Mouse (Mus musculus): ENCODE data around the gene Pik3c2a. TPM values are rescaled to one million over a fixed set of nuclear protein-coding genes. Genes with fewer than 3 reads are reported as not detected.
A peak's percentile ranks its signal among the peaks of the same experiment; 100 is the strongest.
"Not testable (repeated sequence)": the region's sequence is repeated elsewhere in the genome, so short reads cannot be mapped to it uniquely, and the experiment has no call there.

The Pik3c2a gene
- polyA plus RNA-seq, 1 experiment from 2014 or later, result 14.3 TPM

DNA sequence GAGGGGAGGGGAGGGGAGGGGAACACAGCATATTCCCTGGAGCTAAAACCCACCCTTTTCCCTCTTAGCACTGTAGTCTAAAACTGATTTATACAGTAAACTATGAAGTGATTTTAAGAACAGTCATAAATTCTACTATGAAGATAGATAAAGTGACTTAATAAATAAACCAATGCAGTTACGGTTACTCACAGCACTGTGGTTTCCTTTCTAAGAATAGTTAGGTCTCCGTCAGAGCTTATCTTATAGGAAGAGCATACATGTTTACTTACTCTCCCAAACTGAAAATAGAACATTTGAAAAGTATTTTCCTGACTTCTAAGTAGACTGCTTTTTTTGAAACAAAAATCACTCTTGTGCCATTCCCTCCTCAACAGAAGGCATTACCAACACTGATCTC, 12.3 kb downstream of the Pik3c2a start:
- no peaks in the 10 kb centered on the region for H3K36me3 ChIP-seq (ENCODE audit: control insufficient read depth, insufficient read depth)
- no peak overlapping the region for H3K4me3 ChIP-seq (ENCODE audit: low read length)
- WGBS, result 5% methylated on average over 2 of the region's 2 CpGs
- no peak overlapping the region for H3K4me2 ChIP-seq (ENCODE audit: low read depth, low read length)
- peak overlapping the region; percentile 29; the same call in 1 of the 2 replicates for H3K27ac ChIP-seq (ENCODE audit: low read length)
- H3K4me1 ChIP-seq (ENCODE audit: control insufficient read depth, insufficient read depth, low read length), result peaks cover 8% of the 10 kb centered on the region
- no peak overlapping the region for H3K9ac ChIP-seq (ENCODE audit: low read length)
- no peaks in the 10 kb centered on the region for H3K9me3 ChIP-seq (replicated peaks; ENCODE audit: control insufficient read depth, low read length)
- no peak for ATAC-seq (replicated peaks; ENCODE audit: extremely low read depth, insufficient read depth, low FRiP score)
- no peaks in the 10 kb centered on the region for H3K27me3 ChIP-seq (ENCODE audit: control insufficient read depth, insufficient read depth, low read length)

DNA sequence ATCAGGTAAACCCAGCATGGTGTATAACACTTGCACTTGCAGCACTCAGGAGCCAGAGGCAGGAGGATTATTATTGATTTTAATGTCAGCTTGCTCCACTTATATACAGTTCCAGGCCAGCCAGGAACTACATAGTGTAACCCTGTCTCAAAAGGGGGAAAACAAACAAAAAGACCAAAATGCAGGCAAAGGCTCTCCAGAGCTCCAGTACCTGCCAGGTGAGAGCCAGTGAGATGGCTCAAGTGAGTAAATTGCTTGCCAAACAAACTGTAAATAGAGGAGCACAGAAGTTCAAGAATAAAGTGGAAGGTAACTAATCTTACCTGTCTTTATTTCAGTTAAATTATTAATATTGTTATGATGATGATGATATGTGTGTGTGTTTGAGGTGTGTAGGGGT, 16.0 kb downstream of the Pik3c2a start:
- H3K4me2 ChIP-seq (ENCODE audit: low read depth, low read length), result no peak overlapping the region
- no peaks in the 10 kb centered on the region for H3K27me3 ChIP-seq (ENCODE audit: control insufficient read depth, insufficient read depth, low read length)
- H3K9me3 ChIP-seq (replicated peaks; ENCODE audit: control insufficient read depth, low read length), result no peaks in the 10 kb centered on the region
- H3K36me3 ChIP-seq (ENCODE audit: control insufficient read depth, insufficient read depth), result no peaks in the 10 kb centered on the region
- no peak overlapping the region for H3K9ac ChIP-seq (ENCODE audit: low read length)
- no peak overlapping the region for H3K27ac ChIP-seq (ENCODE audit: low read length)
- no peak overlapping the region for H3K4me3 ChIP-seq (ENCODE audit: low read length)
- ATAC-seq (replicated peaks; ENCODE audit: extremely low read depth, insufficient read depth, low FRiP score), result no peak
- H3K4me1 ChIP-seq (ENCODE audit: control insufficient read depth, insufficient read depth, low read length), result peaks cover 9% of the 10 kb centered on the region

DNA sequence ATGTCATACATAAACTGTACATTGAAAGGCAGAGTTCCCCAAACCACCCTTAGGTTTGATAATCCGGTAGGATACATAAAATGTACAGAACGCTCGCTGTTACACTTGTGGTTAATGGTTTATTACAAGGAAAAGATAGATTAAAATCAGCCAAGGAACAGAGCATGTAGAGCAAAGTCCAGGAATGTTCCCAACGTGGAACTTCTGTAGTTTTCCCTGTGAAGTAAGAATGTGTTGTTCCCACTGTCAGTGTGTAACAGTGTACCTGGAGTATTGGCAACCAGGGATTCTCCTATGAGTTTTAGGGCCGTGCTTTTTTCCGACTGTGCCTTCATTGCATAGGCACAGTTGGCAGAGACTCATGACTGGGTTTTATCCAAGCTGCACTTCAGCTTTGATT, 17.5 kb downstream of the Pik3c2a start:
- Histone ChIP-seq H3K4me3 (ENCODE audit: low read length) (no peak overlapping the region), H3K9ac (ENCODE audit: low read length) (no peak overlapping the region), H3K36me3 (ENCODE audit: control insufficient read depth, insufficient read depth) (no peaks in the 10 kb centered on the region), H3K27ac (ENCODE audit: low read length) (no peak overlapping the region), H3K4me2 (ENCODE audit: low read depth, low read length) (no peak overlapping the region), H3K4me1 (ENCODE audit: control insufficient read depth, insufficient read depth, low read length) (peaks cover 2% of the 10 kb centered on the region; the same call in 1 of the 2 replicates), H3K27me3 (ENCODE audit: control insufficient read depth, insufficient read depth, low read length) (no peaks in the 10 kb centered on the region), H3K9me3 (replicated peaks; ENCODE audit: control insufficient read depth, low read length) (no peaks in the 10 kb centered on the region)
- no peak for ATAC-seq (replicated peaks; ENCODE audit: extremely low read depth, insufficient read depth, low FRiP score)
- 80% methylated on average over 6 of the region's 6 CpGs for WGBS

DNA sequence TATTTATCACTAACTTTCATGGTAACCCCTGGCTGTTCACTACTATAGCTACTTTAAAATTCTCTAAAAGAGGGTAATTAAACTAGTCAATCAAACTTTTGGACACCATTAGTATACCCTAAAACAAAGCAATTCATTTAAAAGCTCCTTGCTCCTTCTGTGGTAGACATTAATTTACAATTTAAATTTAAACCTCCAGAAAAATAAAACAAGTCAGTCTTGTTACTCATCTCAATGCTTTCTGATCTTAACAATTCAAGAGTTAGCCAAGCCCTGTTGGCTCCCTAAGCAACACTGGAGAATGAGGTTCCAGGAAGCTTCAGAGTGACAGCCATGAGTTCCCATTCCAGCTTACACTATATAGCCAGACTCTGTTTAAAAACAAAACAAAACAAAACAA, 22.2 kb downstream of the Pik3c2a start:
- Histone ChIP-seq H3K4me3 (ENCODE audit: low read length) (no peak overlapping the region), H3K36me3 (ENCODE audit: control insufficient read depth, insufficient read depth) (peaks cover 10% of the 10 kb centered on the region; the same call in 1 of the 2 replicates), H3K4me1 (ENCODE audit: control insufficient read depth, insufficient read depth, low read length) (peaks cover 2% of the 10 kb centered on the region; the same call in 1 of the 2 replicates), H3K27ac (ENCODE audit: low read length) (no peak overlapping the region), H3K27me3 (ENCODE audit: control insufficient read depth, insufficient read depth, low read length) (no peaks in the 10 kb centered on the region), H3K9ac (ENCODE audit: low read length) (no peak overlapping the region), H3K9me3 (replicated peaks; ENCODE audit: control insufficient read depth, low read length) (no peaks in the 10 kb centered on the region), H3K4me2 (ENCODE audit: low read depth, low read length) (no peak overlapping the region)
- no peak for ATAC-seq (replicated peaks; ENCODE audit: extremely low read depth, insufficient read depth, low FRiP score)

DNA sequence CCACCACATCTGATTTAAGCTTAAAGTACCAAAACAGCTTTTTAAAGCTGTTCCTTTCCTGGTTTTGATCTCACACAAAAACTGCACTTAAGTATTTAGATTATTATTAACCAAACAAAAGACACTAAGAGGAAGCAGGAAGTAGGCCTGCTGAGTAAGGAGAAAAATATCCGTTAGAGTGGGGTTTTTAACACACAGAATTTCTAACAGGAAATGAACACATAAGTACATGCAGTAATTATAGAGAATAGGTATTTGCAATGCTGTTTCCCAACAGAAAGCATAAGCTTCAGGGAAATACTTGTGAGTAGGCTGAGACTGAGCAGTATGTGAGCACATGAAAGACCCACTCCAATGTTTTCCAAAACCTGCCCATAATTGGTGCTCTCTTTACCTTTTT, 33.8 kb downstream of the Pik3c2a start:
- no peak overlapping the region for H3K9ac ChIP-seq (ENCODE audit: low read length)
- no peak overlapping the region for H3K4me2 ChIP-seq (ENCODE audit: low read depth, low read length)
- no peaks in the 10 kb centered on the region for H3K9me3 ChIP-seq (replicated peaks; ENCODE audit: control insufficient read depth, low read length)
- H3K4me3 ChIP-seq (ENCODE audit: low read length), result no peak overlapping the region
- H3K4me1 ChIP-seq (ENCODE audit: control insufficient read depth, insufficient read depth, low read length), result peaks cover 3% of the 10 kb centered on the region; the same call in 1 of the 2 replicates
- no peaks in the 10 kb centered on the region for H3K27me3 ChIP-seq (ENCODE audit: control insufficient read depth, insufficient read depth, low read length)
- WGBS, result 34% methylated on average over 1 of the region's 1 CpGs
- ATAC-seq (replicated peaks; ENCODE audit: extremely low read depth, insufficient read depth, low FRiP score), result no peak
- H3K27ac ChIP-seq (ENCODE audit: low read length), result peak overlapping the region; percentile 61; the same call in 1 of the 2 replicates
- H3K36me3 ChIP-seq (ENCODE audit: control insufficient read depth, insufficient read depth), result no peaks in the 10 kb centered on the region; the same call in 1 of the 2 replicates

DNA sequence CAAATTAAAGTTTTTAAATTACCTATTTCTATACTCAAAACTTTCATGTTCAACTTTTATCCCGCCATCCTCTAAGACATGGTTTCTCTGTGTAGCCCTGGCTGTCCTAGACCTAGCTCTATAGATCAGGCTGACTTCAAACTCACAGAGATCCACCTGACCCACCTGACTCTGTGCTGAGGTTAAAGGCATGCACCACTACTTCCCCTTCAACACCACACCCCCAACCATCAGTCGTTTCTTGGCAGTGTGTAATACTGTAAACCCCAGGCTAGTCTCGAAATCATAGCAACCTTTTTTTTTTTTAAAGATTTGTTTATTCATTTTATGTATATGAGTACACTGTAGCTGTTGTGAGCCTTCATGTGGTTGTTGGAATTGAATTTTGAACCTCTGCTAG, 50.9 kb downstream of the Pik3c2a start:
- no peaks in the 10 kb centered on the region for H3K4me1 ChIP-seq (ENCODE audit: control insufficient read depth, insufficient read depth, low read length)
- WGBS, result 82% methylated on average over 3 of the region's 3 CpGs
- no peaks in the 10 kb centered on the region for H3K27me3 ChIP-seq (ENCODE audit: control insufficient read depth, insufficient read depth, low read length)
- ATAC-seq (replicated peaks; ENCODE audit: extremely low read depth, insufficient read depth, low FRiP score), result no peak
- H3K36me3 ChIP-seq (ENCODE audit: control insufficient read depth, insufficient read depth), result no peaks in the 10 kb centered on the region
- no peak overlapping the region for H3K4me2 ChIP-seq (ENCODE audit: low read depth, low read length)
- no peaks in the 10 kb centered on the region for H3K9me3 ChIP-seq (replicated peaks; ENCODE audit: control insufficient read depth, low read length)
- H3K27ac ChIP-seq (ENCODE audit: low read length), result no peak overlapping the region
- H3K4me3 ChIP-seq (ENCODE audit: low read length), result no peak overlapping the region
- H3K9ac ChIP-seq (ENCODE audit: low read length), result no peak overlapping the region

DNA sequence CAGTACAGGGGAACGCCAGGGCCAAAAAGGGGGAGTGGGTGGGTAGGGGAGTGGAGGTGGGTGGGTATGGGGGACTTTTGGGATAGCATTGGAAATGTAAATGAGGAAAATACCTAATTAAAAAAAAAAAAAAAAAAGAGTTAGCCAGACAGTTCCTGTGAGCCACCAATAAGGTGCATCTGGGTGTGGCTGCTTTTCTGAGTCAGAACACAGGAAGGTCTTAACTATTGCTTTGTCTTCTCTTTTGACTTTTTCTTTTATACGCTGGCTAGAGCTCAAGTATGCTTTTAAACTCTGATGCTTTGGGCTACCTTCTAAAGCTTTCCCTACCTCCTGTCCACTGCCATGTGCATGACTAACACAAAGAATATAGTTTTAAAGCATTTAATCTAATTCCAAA, 55.9 kb downstream of the Pik3c2a start:
- WGBS, result 95% methylated on average over 2 of the region's 2 CpGs
- not testable (repeated sequence) for H3K4me2 ChIP-seq (ENCODE audit: low read depth, low read length); H3K9me3 ChIP-seq (replicated peaks; ENCODE audit: control insufficient read depth, low read length); H3K4me1 ChIP-seq (ENCODE audit: control insufficient read depth, insufficient read depth, low read length); H3K36me3 ChIP-seq (ENCODE audit: control insufficient read depth, insufficient read depth); H3K27ac ChIP-seq (ENCODE audit: low read length); H3K27me3 ChIP-seq (ENCODE audit: control insufficient read depth, insufficient read depth, low read length); H3K4me3 ChIP-seq (ENCODE audit: low read length); H3K9ac ChIP-seq (ENCODE audit: low read length); ATAC-seq (replicated peaks; ENCODE audit: extremely low read depth, insufficient read depth, low FRiP score)

DNA sequence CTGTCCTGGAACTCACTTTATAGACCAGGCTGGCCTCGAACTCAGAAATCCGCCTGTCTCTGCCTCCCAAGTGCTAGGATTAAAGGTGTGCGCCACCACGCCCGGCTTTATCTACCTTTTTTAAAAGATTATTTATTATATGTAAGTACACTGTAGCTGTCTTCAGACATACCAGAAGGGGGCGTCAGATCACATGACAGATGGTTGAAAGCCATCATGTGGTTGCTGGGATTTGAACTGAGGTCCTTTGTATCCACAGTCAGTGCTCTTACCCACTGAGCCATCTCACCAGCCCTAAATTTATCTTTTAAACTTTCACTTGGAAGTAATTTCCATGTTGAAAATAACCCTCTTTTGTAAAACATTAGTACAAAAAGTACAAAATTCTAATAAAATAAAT, 64.1 kb downstream of the Pik3c2a start:
- not testable (repeated sequence) for H3K4me3 ChIP-seq (ENCODE audit: low read length); H3K4me1 ChIP-seq (ENCODE audit: control insufficient read depth, insufficient read depth, low read length); H3K27ac ChIP-seq (ENCODE audit: low read length); ATAC-seq (replicated peaks; ENCODE audit: extremely low read depth, insufficient read depth, low FRiP score); H3K9ac ChIP-seq (ENCODE audit: low read length); H3K4me2 ChIP-seq (ENCODE audit: low read depth, low read length); H3K36me3 ChIP-seq (ENCODE audit: control insufficient read depth, insufficient read depth); H3K27me3 ChIP-seq (ENCODE audit: control insufficient read depth, insufficient read depth, low read length); H3K9me3 ChIP-seq (replicated peaks; ENCODE audit: control insufficient read depth, low read length)
- 94% methylated on average over 6 of the region's 6 CpGs for WGBS

DNA sequence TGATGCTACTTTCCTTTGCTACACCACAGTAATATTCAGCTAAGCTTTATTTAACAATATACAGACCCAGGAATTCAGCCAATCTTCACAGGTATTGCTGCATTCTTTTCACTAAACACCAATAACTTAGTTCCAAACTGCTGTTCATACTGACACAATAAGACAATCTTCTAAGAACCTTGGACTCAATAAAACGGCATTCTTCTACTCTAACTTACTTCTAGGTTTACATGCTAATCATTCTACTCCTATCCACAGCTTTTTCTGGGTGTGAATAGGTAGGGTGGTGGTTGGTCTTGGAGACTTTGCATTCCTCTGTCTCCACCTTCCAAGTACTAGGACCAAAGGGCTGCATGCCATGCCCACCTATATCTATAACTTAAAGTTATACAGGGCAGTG, 69.0 kb downstream of the Pik3c2a start:
- H3K4me2 ChIP-seq (ENCODE audit: low read depth, low read length), result no peak overlapping the region
- H3K27ac ChIP-seq (ENCODE audit: low read length), result no peak overlapping the region
- peaks cover 13% of the 10 kb centered on the region for H3K36me3 ChIP-seq (ENCODE audit: control insufficient read depth, insufficient read depth)
- no peaks in the 10 kb centered on the region for H3K4me1 ChIP-seq (ENCODE audit: control insufficient read depth, insufficient read depth, low read length)
- ATAC-seq (replicated peaks; ENCODE audit: extremely low read depth, insufficient read depth, low FRiP score), result no peak
- whole genome bisulfite sequencing, result 93% methylated on average over 1 of the region's 1 CpGs
- no peaks in the 10 kb centered on the region for H3K9me3 ChIP-seq (replicated peaks; ENCODE audit: control insufficient read depth, low read length)
- no peak overlapping the region for H3K9ac ChIP-seq (ENCODE audit: low read length)
- no peak overlapping the region for H3K4me3 ChIP-seq (ENCODE audit: low read length)
- no peaks in the 10 kb centered on the region for H3K27me3 ChIP-seq (ENCODE audit: control insufficient read depth, insufficient read depth, low read length)

DNA sequence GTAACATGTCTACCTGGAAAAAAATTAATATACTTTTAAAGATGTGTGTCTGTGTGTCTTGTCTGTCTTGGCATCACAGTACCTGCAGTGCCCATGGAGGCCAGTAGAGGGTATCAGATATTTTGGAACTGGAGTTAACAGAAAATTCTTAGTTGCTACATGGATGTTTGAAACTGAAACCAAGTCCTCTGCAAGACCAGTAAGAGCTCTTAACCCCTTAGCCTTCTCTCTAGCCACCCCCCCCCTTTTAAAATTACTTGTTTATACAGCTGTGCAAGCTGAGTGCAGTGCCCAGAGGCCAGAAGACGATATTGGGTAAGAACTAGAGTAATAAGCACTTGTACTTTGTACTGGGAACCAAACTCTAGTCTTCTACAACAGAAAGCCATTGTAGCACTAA, 107.0 kb downstream of the Pik3c2a start:
- H3K36me3 ChIP-seq (ENCODE audit: control insufficient read depth, insufficient read depth), result peaks cover 26% of the 10 kb centered on the region
- no peak overlapping the region for H3K9ac ChIP-seq (ENCODE audit: low read length)
- ATAC-seq (replicated peaks; ENCODE audit: extremely low read depth, insufficient read depth, low FRiP score), result no peak
- peaks cover 13% of the 10 kb centered on the region for H3K4me1 ChIP-seq (ENCODE audit: control insufficient read depth, insufficient read depth, low read length)
- no peak overlapping the region for H3K4me3 ChIP-seq (ENCODE audit: low read length)
- no peaks in the 10 kb centered on the region for H3K27me3 ChIP-seq (ENCODE audit: control insufficient read depth, insufficient read depth, low read length)
- 65% methylated on average over 1 of the region's 1 CpGs for WGBS
- no peak overlapping the region; the same call in 1 of the 2 replicates for H3K4me2 ChIP-seq (ENCODE audit: low read depth, low read length)
- no peaks in the 10 kb centered on the region for H3K9me3 ChIP-seq (replicated peaks; ENCODE audit: control insufficient read depth, low read length)
- no peak overlapping the region for H3K27ac ChIP-seq (ENCODE audit: low read length)

Data from heart, embryonic 16.5 days (tissue).